Mouse (Mus musculus): Measurements from ENCODE around the gene Klhl31. TPM values are rescaled to one million over a fixed set of nuclear protein-coding genes. Genes with fewer than 3 reads are reported as not detected.

Gene Klhl31
- polyA plus RNA-seq, 1 experiment from 2014 or later, result 0.94 TPM

Other genes with a start within 250 kb of the Klhl31 start
- 8.7 and 11.2 TPM in 2 replicates for gene Lrrc1, start 91.6 kb upstream of the Klhl31 start, polyA plus RNA-seq (2016; fragmentation: Nextera tagmentation; extraction: Ambion mirVana)
- gene Gclc, start 118.0 kb downstream of the Klhl31 start, polyA plus RNA-seq (2016; fragmentation: Nextera tagmentation; extraction: Ambion mirVana), result 22.2 and 24.6 TPM in 2 replicates